Mouse (Mus musculus): ENCODE measurements around the gene Ranbp9. TPM values are rescaled to one million over a fixed set of nuclear protein-coding genes. Genes with fewer than 3 reads are reported as not detected.

The Ranbp9 gene
- total RNA-seq, 2 experiments from 2014 or later = 46.3 to 54.3 TPM

DNA sequence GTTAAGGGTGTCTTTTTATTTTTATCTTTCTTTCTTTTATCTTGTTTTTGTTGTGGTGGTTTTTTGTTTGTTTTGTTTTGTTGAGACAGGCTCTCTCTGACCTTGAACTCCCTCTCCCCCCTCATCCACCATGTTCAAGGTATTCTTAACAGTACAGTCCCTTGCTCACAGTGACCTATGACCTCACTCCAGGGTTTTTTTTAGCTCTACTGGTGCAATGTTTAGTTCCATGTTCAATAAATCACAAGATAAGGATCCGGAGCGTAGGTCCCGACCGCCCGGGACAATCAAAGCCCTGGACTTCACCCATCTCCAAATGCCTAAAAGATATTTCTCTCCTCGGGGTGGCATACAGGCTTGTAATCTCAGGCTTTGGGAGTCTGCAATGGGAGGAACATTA lies 111.0 kb downstream of the Ranbp9 start:
- DNase-seq (ENCODE audit: low spot score in 2 of 2) = no peak

DNA sequence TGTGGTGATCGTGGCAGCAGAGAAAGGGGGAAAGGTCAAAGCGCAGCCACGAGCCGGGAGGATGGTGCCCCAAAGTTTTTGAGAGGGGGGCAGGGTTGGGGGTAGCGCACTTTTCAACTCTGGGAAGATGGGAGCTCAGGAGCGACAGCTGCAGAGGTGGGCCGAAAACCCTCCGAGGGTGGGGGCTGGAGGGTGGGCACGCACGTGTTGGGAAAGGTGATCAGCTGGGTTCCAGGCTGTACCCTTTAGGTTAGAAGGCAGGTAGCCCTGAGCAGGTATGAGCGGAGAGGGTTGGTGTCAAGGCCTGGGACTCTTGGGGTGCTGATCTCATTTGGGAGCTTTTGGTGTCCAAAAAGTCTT lies 115.3 kb downstream of the Ranbp9 start:
- DNase-seq (ENCODE audit: low spot score in 2 of 2) = no peak

DNA sequence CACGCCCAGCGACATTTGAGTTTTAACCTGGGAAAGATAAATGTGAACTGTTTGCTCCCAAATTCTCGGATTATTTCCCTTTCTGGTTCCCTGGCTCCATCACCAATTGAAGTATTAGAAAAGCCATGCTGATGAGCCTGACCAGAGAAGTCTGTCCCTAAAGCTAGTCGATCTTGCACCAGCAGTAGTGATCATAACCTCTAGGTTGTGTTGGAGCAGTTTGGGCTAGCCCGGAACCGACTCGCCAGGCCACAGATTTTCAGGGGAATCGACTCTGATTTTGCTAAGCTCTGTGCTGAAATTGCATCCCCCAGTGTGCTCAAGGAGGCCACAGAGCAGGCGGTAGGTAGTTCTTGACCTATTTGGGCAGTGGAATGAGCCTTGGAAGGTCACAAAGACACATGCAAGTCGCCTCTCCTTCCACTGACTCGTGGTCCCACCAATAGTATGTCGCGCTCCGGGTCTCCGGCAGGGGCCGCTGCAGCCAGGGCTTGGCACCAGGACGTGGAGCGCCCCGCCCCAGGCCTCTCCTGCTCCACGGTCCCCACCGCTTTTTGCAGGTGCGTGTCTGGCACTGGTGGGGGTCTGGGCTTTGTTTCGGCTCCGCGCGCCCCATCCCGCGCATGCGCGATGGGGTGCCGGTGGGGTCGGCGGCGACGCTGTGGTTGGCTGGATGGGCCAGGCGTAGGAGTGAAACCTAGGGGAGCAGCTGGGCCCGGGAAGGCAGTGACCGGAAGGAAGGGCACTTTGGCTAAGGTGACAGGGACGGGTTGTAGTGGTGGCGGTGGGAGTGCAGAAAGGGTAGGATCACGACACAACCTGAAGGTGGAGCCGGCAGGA lies 115.9 kb downstream of the Ranbp9 start, which contains the start of gene Sirt5:
TSS of gene Sirt5 (plus strand) at position 512 of the 840 bp plus-strand sequence.
- peak; percentile 78 to 86 for DNase-seq (ENCODE audit: low spot score in 2 of 2)

DNA sequence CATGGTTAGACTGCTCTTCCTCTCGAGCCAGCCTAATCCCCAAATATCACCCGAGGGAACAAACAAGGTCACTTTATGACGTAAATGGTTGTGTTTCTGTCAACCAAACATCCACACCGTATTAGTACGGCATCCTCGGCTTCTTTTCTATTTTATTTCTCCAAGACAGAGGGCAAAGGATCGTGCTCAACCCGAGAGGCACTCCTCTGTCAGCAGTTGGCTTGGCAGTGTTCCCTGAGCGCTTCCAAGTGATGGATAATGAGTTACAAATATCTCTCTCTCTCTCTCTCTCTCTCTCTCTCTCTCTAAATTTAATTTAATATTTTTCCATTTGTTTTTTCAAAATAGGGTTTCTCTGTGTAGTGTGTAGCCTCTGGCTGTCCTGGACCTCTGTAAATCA lies 118.7 kb downstream of the Ranbp9 start:
- DNase-seq (ENCODE audit: low spot score in 2 of 2) = no peak

DNA sequence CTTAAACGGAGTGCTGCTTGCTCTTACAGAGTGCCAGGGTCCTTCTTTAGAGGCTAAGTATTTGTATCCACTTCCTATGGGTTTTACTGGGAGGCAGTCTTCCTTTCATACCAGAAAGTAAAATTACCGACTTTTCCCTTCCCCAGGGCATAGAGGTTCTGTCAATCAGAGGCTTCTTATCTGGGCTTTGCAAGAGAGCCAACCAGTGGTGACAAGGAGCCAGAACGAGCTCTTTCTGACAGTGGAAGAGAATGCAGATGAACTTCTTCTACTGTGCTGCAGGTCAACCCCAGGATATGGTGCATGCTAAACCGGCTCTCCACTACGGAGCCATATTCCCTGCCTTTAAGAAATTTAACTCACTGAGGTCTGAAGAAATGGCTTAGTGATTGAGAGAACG lies 120.5 kb downstream of the Ranbp9 start:
- no peak for DNase-seq (ENCODE audit: low spot score in 2 of 2)

DNA sequence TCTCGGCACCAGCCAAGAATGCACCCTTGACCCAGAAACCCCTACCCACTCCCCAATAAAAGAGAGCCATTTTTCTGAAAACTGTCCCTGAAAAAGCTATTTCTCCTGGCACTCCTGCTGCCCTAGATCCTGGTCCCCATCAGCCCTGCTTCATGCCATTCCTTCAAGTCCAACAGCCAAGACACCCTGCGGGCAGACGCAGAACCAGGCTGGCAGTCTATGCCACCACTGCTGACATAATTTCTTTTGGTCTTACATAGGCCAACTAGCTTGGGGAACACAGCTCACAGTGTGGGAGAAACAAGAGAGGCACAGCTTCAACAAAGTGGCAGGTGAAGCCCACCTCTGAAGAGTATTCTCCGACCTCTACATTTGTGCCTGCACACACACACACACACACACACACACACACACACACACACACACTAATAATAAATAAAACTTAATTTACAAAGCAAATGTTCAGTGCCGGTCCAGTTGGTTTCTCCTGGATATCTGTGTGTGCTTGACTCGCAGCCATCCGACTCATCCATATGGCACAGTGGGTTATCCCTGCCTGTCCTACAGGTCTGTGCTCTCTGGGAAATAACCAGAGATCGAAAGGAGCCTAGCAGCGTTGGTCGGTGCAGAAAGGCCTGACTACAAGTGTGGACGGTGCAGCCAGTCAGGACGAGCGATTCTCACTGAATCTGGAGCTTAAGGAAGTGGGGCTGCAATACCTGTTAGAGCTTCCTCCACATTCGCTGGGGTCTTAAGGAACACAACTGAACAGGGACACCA lies 124.5 kb downstream of the Ranbp9 start:
- no peak for DNase-seq (ENCODE audit: low spot score in 2 of 2)

DNA sequence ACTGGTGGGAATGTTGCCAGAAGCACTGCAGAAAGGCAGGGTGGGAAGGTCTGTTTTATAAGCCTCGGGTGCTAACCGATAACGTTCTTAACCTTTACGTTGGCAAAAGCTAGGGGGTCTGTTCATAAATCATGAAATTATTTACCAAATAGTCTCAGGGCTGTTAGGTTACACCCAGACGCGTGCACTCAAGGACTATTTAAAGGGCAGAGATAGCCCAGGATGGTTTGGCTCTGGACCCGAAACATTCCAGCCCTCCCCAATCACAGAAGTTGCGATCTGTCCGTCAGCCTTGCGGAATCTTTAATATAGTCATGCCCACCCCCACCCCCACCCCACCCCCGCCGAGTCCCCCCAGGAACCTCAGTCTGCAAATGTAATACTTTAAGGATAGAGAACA lies 126.7 kb downstream of the Ranbp9 start:
- DNase-seq (ENCODE audit: low spot score in 2 of 2) = no peak

DNA sequence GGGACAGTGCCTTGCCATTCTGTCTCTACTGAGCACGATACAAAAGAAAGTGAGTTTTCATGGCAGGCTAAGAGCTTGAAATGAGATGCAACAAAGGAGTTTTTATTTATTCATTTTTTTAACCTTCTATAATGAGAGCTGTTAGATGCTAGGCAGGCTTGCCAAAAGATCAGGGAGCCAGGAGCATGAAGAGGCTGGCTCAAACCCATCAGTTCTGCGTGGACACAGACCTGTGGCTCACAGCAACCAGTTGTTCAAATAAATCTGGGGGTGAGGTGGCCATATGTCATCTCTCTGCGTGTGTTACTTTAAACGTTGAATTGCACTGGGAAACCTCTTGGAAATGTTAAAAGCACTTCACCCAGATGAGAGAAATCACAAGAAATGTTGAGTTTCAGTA lies 127.7 kb downstream of the Ranbp9 start:
- no peak for DNase-seq (ENCODE audit: low spot score in 2 of 2)

Other genes starting within 250 kb of the Ranbp9 start
- gene Gfod1, start 177.1 kb downstream of the Ranbp9 start, total RNA-seq (2021) = 1 to 10 TPM; 5.2 to 6.4 TPM
- gene Sirt5, start 115.8 kb downstream of the Ranbp9 start, total RNA-seq (2021) = 10 to 100 TPM; 12.8 to 15.2 TPM
- gene Nol7, start 82.9 kb downstream of the Ranbp9 start, total RNA-seq (2021) = 100 to 1,000 TPM; 142 to 149 TPM
- 10 to 100 TPM; 21.0 to 23.5 TPM for gene Mcur1, start 78.9 kb upstream of the Ranbp9 start, total RNA-seq (2021)
- under 1 TPM; 0.39 TPM for gene Rnf182, start 134.4 kb upstream of the Ranbp9 start, total RNA-seq (2021)